Mouse (Mus musculus) CH12.LX (cell line): ENCODE data around the gene Yars.

Experiments used
- BHLHE40 ChIP-seq: IDR thresholded peaks from 2 replicates; pipeline ENCODE4 v1.6.1; 2011; ENCODE audit warnings: mild to moderate bottlenecking, low read depth, low read length, improper control_type of control experiment
- CTCF ChIP-seq, 2 experiments: IDR thresholded peaks in 1 of 2; conservative IDR thresholded peaks in 1 of 2; 2 replicates each; pipeline ENCODE4 v1.5.1; 2011 to 2012; ENCODE audit warnings: low read depth in 2 of 2, low read length in 2 of 2, improper control_type of control experiment in 1 of 2, inconsistent platforms in 1 of 2, mild to moderate bottlenecking in 1 of 2, moderate library complexity in 1 of 2
- GABPA ChIP-seq: IDR thresholded peaks from 2 replicates; pipeline ENCODE4 v1.6.1; 2012; ENCODE audit warnings: low read depth, low read length, improper control_type of control experiment, inconsistent platforms; ENCODE audit not compliant: insufficient replicate concordance
- HCFC1 ChIP-seq: IDR thresholded peaks from 2 replicates; pipeline ENCODE4 v1.6.1; 2012; ENCODE audit warnings: low read depth, mild to moderate bottlenecking, inconsistent platforms, low read length, improper control_type of control experiment
- JUND ChIP-seq: conservative IDR thresholded peaks from 2 replicates; pipeline ENCODE4 v1.6.1; 2011; ENCODE audit warnings: low read depth, low read length, improper control_type of control experiment
- MAFK ChIP-seq: IDR thresholded peaks from 2 replicates; pipeline ENCODE4 v1.6.1; 2011; ENCODE audit warnings: low read length, improper control_type of control experiment; ENCODE audit not compliant: insufficient replicate concordance
- MAX ChIP-seq: IDR thresholded peaks from 2 replicates; pipeline ENCODE4 v1.6.1; 2011; ENCODE audit warnings: low read length, improper control_type of control experiment
- MXI1 ChIP-seq: IDR thresholded peaks from 2 replicates; pipeline ENCODE4 v1.6.1; 2011; ENCODE audit warnings: mild to moderate bottlenecking, low read depth, low read length, improper control_type of control experiment
- POLR2A ChIP-seq: IDR thresholded peaks from 2 replicates; pipeline ENCODE4 v1.6.1; 2011; ENCODE audit warnings: low read depth, mild to moderate bottlenecking, improper control_type of control experiment, low read length
- RCOR1 ChIP-seq: conservative IDR thresholded peaks from 2 replicates; pipeline ENCODE4 v1.6.1; 2012; ENCODE audit warnings: low read depth, mild to moderate bottlenecking, inconsistent platforms, low read length, improper control_type of control experiment
- TCF12 ChIP-seq: IDR thresholded peaks from 2 replicates; pipeline ENCODE4 v1.6.1; 2014; ENCODE audit warnings: low read depth, mild to moderate bottlenecking, inconsistent platforms, low read length, improper control_type of control experiment

DNA sequence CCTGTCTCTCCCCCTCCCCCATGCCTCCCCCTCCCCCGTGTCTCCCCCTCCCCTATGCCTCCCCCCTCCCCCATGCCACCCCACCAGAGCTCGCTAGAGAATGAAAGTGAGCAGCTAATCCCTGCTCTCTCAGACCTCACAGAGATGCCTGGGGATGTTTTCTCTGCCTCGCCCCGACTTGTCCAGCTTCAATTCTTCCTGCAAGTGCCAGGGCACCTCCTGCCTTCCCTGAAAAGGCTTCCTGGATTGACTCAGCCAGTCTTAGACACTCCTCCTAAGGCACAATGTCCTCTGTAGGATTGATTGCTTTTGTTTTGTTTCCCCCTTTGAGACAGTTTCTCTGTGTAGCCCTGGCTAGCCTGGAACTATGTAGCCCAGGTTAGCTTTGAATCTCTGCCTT, 71.6 kb downstream of the Yars start, which contains the start of gene C77080:
- TF ChIP-seq CTCF (conservative IDR thresholded peaks at IDR 0.05 in 1 of 2, IDR thresholded peaks at IDR 0.05 in 1 of 2; ENCODE audit: low read depth in 2 of 2, low read length in 2 of 2): no peak
- no peak for TF ChIP-seq TCF12
- TF ChIP-seq MAX: no peak
- no peak for TF ChIP-seq HCFC1
- no peak for TF ChIP-seq GABPA
- no peak for TF ChIP-seq POLR2A
- no peak for TF ChIP-seq MAFK
- TF ChIP-seq BHLHE40: no peak
- TF ChIP-seq MXI1: no peak
- TF ChIP-seq JUND: no peak
- TF ChIP-seq RCOR1: no peak
